Mouse (Mus musculus): Measurements from ENCODE around the gene Sat2. TPM values are rescaled to one million over a fixed set of nuclear protein-coding genes. Genes with fewer than 3 reads are reported as not detected.

Sat2 gene
- polyA plus RNA-seq, 1 experiment from 2014 or later, result 15.2 TPM

GRCm38 (mm10) chr11:69670786-69671725 lies 49.2 kb downstream of the Sat2 start:
- TF ChIP-seq CTCF (IDR thresholded peaks at IDR 0.05; ENCODE audit: low read depth) (no peak; the same call in 1 of the 2 replicates), EP300 (IDR thresholded peaks at IDR 0.05; ENCODE audit: low read depth) (peak; percentile 68)
- ATAC-seq (peak; percentile 74), DNase-seq (peak; percentile 97)
- no peaks in the 10 kb centered on the region for H3K27me3 ChIP-seq (ENCODE audit: insufficient read depth, low read length)
- H3K4me1 ChIP-seq (ENCODE audit: insufficient read depth), result peaks cover 18% of the 10 kb centered on the region
- peak overlapping the region; percentile 92 for H3K9ac ChIP-seq (replicated peaks)
- H3K27ac ChIP-seq (ENCODE audit: low read depth), result peak overlapping the region; percentile 99
- H3K36me3 ChIP-seq (replicated peaks; ENCODE audit: insufficient read depth, low read length), result peaks cover 67% of the 10 kb centered on the region
- no peaks in the 10 kb centered on the region for H3K9me3 ChIP-seq (ENCODE audit: low read length)
- H3K4me3 ChIP-seq (ENCODE audit: low read depth, low read length), result peak overlapping the region; percentile 94
- under 1% methylated on average over 52 of the region's 61 CpGs for WGBS (ENCODE audit: insufficient replicate concordance)
- peak overlapping the region; percentile 95 for H3K4me2 ChIP-seq (ENCODE audit: low read depth, low read length)

GRCm38 (mm10) chr11:69671726-69672124 lies 49.9 kb downstream of the Sat2 start:
- TF ChIP-seq EP300 (IDR thresholded peaks at IDR 0.05; ENCODE audit: low read depth) (no peak), CTCF (IDR thresholded peaks at IDR 0.05; ENCODE audit: low read depth) (no peak)
- Histone ChIP-seq H3K4me2 (ENCODE audit: low read depth, low read length) (peak overlapping the region; percentile 95), H3K9ac (replicated peaks) (peak overlapping the region; percentile 92), H3K27me3 (ENCODE audit: insufficient read depth, low read length) (no peaks in the 10 kb centered on the region), H3K27ac (ENCODE audit: low read depth) (peak overlapping the region; percentile 99), H3K4me3 (ENCODE audit: low read depth, low read length) (peak overlapping the region; percentile 94), H3K4me1 (ENCODE audit: insufficient read depth) (peaks cover 18% of the 10 kb centered on the region), H3K9me3 (ENCODE audit: low read length) (no peaks in the 10 kb centered on the region), H3K36me3 (replicated peaks; ENCODE audit: insufficient read depth, low read length) (peaks cover 70% of the 10 kb centered on the region)
- DNase-seq (no peak), ATAC-seq (peak; percentile 6; the same call in 1 of the 2 replicates)
- under 1% methylated on average over 43 of the region's 43 CpGs for WGBS (ENCODE audit: insufficient replicate concordance)

- Histone ChIP-seq H3K9ac (replicated peaks) (peak within 1 kb of the TSS; percentile 92), H3K4me3 (ENCODE audit: low read depth, low read length) (peak within 1 kb of the TSS; percentile 94), H3K4me2 (ENCODE audit: low read depth, low read length) (peak within 1 kb of the TSS; percentile 95), H3K9me3 (ENCODE audit: low read length) (no peaks in the 10 kb centered on the region), H3K4me1 (ENCODE audit: insufficient read depth) (peaks cover 18% of the 10 kb centered on the region), H3K27ac (ENCODE audit: low read depth) (peak within 1 kb of the TSS; percentile 99), H3K27me3 (ENCODE audit: insufficient read depth, low read length) (no peaks in the 10 kb centered on the region), H3K36me3 (replicated peaks; ENCODE audit: insufficient read depth, low read length) (peaks cover 73% of the 10 kb centered on the region)
- DNase-seq (peak; percentile 99), ATAC-seq (peak; percentile 91)
- no peak for TF ChIP-seq CTCF (IDR thresholded peaks at IDR 0.05; ENCODE audit: low read depth)
- peak; percentile 43; the same call in 1 of the 2 replicates for TF ChIP-seq EP300 (IDR thresholded peaks at IDR 0.05; ENCODE audit: low read depth)
- under 1% methylated on average over 36 of the region's 36 CpGs for WGBS (ENCODE audit: insufficient replicate concordance)
Measured at GRCm38 (mm10) chr11:69672211-69672706, 50.4 kb downstream of the Sat2 start, which contains the start of gene Eif4a1. Gene Eif4a1 (minus strand): TSS chr11:69672423.

MicroRNA genes within 50 kb of the gene (microRNA counts, 519-probe panel; counts per million panel counts)
- microRNA mmu-miR-1934 (not detected), microRNA mmu-miR-467f (4,617 counts per million, percentile 52 among the panel's probes with 10 or more counts)

Small RNAs within 50 kb of the gene (microRNA-seq; reads per million reads assigned to microRNA genes)
- gene Mir1934, result 11.3 reads per million, percentile 20 among the genes with 10 or more reads in this experiment
- not detected for gene Mir467f

Other genes with a start within 250 kb of the Sat2 start
- gene Naa38, start 226.5 kb upstream of the Sat2 start, polyA plus RNA-seq (2015; fragmentation: Nextera tagmentation; extraction: Ambion mirVana), result 83.7 and 83.9 TPM in 2 replicates
- gene Cyb5d1, start 226.4 kb upstream of the Sat2 start, polyA plus RNA-seq (2015; fragmentation: Nextera tagmentation; extraction: Ambion mirVana), result 4.7 and 5.4 TPM in 2 replicates
- gene Tmem88, start 223.8 kb upstream of the Sat2 start, polyA plus RNA-seq (2015; fragmentation: Nextera tagmentation; extraction: Ambion mirVana), result 12.3 and 14.0 TPM in 2 replicates
- gene Kdm6b, start 208.3 kb upstream of the Sat2 start, polyA plus RNA-seq (2015; fragmentation: Nextera tagmentation; extraction: Ambion mirVana), result 7.4 and 8.2 TPM in 2 replicates
- 0.04 and 0.05 TPM in 2 replicates for gene Dnah2, start 72.9 kb upstream of the Sat2 start, polyA plus RNA-seq (2015; fragmentation: Nextera tagmentation; extraction: Ambion mirVana)
- 0.19 and 0.20 TPM in 2 replicates for gene Efnb3, start 61.8 kb upstream of the Sat2 start, polyA plus RNA-seq (2015; fragmentation: Nextera tagmentation; extraction: Ambion mirVana)
- 8.1 and 10.0 TPM in 2 replicates for gene Wrap53, start 41.8 kb upstream of the Sat2 start, polyA plus RNA-seq (2015; fragmentation: Nextera tagmentation; extraction: Ambion mirVana)
- gene Trp53, start 41.7 kb upstream of the Sat2 start, polyA plus RNA-seq (2015; fragmentation: Nextera tagmentation; extraction: Ambion mirVana), result 32.6 and 33.5 TPM in 2 replicates
- gene Atp1b2, start 16.1 kb upstream of the Sat2 start, polyA plus RNA-seq (2015; fragmentation: Nextera tagmentation; extraction: Ambion mirVana), result 4.0 and 5.3 TPM in 2 replicates
- gene Shbg, start 4.1 kb upstream of the Sat2 start, polyA plus RNA-seq (2015; fragmentation: Nextera tagmentation; extraction: Ambion mirVana), result 4.3 and 4.7 TPM in 2 replicates
- gene Fxr2, start 11.0 kb downstream of the Sat2 start, polyA plus RNA-seq (2015; fragmentation: Nextera tagmentation; extraction: Ambion mirVana), result 6.8 TPM in 2 replicates
- gene Sox15, start 33.3 kb downstream of the Sat2 start, polyA plus RNA-seq (2015; fragmentation: Nextera tagmentation; extraction: Ambion mirVana), result 0.13 TPM in 1 of 2 replicates, not detected in the other
- 36.9 and 41.0 TPM in 2 replicates for gene Mpdu1, start 40.6 kb downstream of the Sat2 start, polyA plus RNA-seq (2015; fragmentation: Nextera tagmentation; extraction: Ambion mirVana)
- 30.1 and 32.5 TPM in 2 replicates for gene Cd68, start 44.1 kb downstream of the Sat2 start, polyA plus RNA-seq (2015; fragmentation: Nextera tagmentation; extraction: Ambion mirVana)
- gene Eif4a1, start 50.4 kb downstream of the Sat2 start, polyA plus RNA-seq (2015; fragmentation: Nextera tagmentation; extraction: Ambion mirVana), result 199 and 203 TPM in 2 replicates
- 14.5 and 15.2 TPM in 2 replicates for gene Senp3, start 60.1 kb downstream of the Sat2 start, polyA plus RNA-seq (2015; fragmentation: Nextera tagmentation; extraction: Ambion mirVana)
- gene Tnfsf13, start 63.8 kb downstream of the Sat2 start, polyA plus RNA-seq (2015; fragmentation: Nextera tagmentation; extraction: Ambion mirVana), result 0.46 and 0.83 TPM in 2 replicates
- 2.8 and 3.6 TPM in 2 replicates for gene Tnfsf12, start 73.8 kb downstream of the Sat2 start, polyA plus RNA-seq (2015; fragmentation: Nextera tagmentation; extraction: Ambion mirVana)
- gene Tnfsfm13, start 74.1 kb downstream of the Sat2 start, polyA plus RNA-seq (2015; fragmentation: Nextera tagmentation; extraction: Ambion mirVana), result 1.1 and 1.4 TPM in 2 replicates
- 6.6 and 6.8 TPM in 2 replicates for gene Polr2a, start 136.6 kb downstream of the Sat2 start, polyA plus RNA-seq (2015; fragmentation: Nextera tagmentation; extraction: Ambion mirVana)
- gene Slc35g3, start 139.9 kb downstream of the Sat2 start, polyA plus RNA-seq (2015; fragmentation: Nextera tagmentation; extraction: Ambion mirVana), result not detected in 2 replicates
- gene Zbtb4, start 143.9 kb downstream of the Sat2 start, polyA plus RNA-seq (2015; fragmentation: Nextera tagmentation; extraction: Ambion mirVana), result 0.67 and 0.75 TPM in 2 replicates
- 0.73 and 0.76 TPM in 2 replicates for gene Chrnb1, start 173.9 kb downstream of the Sat2 start, polyA plus RNA-seq (2015; fragmentation: Nextera tagmentation; extraction: Ambion mirVana)
- gene Fgf11, start 179.8 kb downstream of the Sat2 start, polyA plus RNA-seq (2015; fragmentation: Nextera tagmentation; extraction: Ambion mirVana), result 0.04 and 0.07 TPM in 2 replicates
- gene Tmem102, start 183.6 kb downstream of the Sat2 start, polyA plus RNA-seq (2015; fragmentation: Nextera tagmentation; extraction: Ambion mirVana), result 4.4 and 4.8 TPM in 2 replicates
- gene Gm39566, start 193.3 kb downstream of the Sat2 start, polyA plus RNA-seq (2015; fragmentation: Nextera tagmentation; extraction: Ambion mirVana), result not detected in 2 replicates
- not detected in 2 replicates for gene Spem2, start 196.4 kb downstream of the Sat2 start, polyA plus RNA-seq (2015; fragmentation: Nextera tagmentation; extraction: Ambion mirVana)
- gene Spem1, start 200.2 kb downstream of the Sat2 start, polyA plus RNA-seq (2015; fragmentation: Nextera tagmentation; extraction: Ambion mirVana), result not detected in 2 replicates
- 0.60 and 0.75 TPM in 2 replicates for gene Nlgn2, start 215.8 kb downstream of the Sat2 start, polyA plus RNA-seq (2015; fragmentation: Nextera tagmentation; extraction: Ambion mirVana)
- 412 and 418 TPM in 2 replicates for gene Tmem256, start 216.5 kb downstream of the Sat2 start, polyA plus RNA-seq (2015; fragmentation: Nextera tagmentation; extraction: Ambion mirVana)
- gene Plscr3, start 224.4 kb downstream of the Sat2 start, polyA plus RNA-seq (2015; fragmentation: Nextera tagmentation; extraction: Ambion mirVana), result 20.8 and 23.1 TPM in 2 replicates
- 0.28 and 0.69 TPM in 2 replicates for gene Tnk1, start 236.7 kb downstream of the Sat2 start, polyA plus RNA-seq (2015; fragmentation: Nextera tagmentation; extraction: Ambion mirVana)

All from liver, postnatal 0 days (tissue).